Mouse (Mus musculus) embryo, embryonic 11 days (tissue): ENCODE measurements around the gene Snx21.

Experiments used
- DNase-seq: peaks from one replicate; pipeline ENCODE4 v3.0.0-alpha.2; 2015

Gene Snx21

DNA sequence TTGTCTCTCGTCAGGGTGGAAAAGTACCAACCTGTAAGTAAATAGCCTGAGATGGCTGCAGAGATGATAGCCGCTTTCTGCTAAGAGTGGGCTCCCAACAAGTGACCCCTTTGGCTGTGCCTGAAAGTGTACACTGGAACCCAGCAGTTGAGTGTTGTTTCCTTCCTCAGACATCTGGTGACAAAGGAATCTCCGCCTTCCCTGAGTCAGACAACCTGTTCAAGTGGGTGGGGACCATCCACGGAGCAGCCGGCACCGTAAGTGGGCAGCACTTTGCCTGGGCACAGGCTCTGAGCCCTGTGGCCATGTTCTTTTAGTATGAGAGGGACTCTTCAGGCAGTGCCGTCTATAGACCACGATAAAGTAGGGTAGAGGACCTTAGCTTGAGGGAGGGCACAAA, 14.5 kb upstream of the Snx21 start:
- DNase-seq, result no peak

DNA sequence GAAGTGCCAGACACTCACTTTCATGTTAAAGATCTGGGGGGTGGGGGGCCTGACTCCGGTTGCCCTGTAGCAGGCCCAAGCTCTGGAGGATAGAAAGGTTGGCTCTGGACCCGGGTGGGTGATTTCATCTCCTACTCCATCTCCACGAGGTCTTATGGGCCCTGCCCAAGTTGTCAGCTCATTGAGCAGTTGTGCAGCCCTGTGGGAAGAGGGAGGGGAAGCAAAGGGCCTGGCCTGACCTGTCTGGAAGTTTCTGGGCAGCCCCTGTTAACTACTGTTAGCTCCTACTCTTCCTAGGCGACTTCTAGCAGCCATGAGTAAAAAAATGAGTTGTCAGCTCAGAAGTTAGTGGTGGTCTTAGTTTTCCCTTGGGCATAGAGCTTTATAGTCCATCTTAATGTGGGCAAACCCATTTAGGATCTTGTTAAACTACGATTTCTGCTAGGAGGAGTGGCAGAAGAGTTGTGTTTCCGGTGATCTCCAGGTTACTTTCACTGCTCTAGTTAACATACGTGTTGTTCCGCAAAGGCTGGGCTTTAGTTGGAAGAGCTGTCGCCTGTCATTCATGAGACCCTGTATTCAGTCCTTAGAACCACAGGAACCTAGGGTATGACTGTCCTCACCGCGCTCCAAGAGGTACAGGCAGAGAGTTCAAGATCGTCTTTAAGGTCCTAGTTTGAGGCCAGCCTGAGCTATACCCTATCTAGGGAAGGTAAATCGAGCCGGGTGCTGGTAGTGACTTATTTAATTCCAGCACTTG, 12.2 kb upstream of the Snx21 start:
- DNase-seq, result no peak

- no peak for DNase-seq
Measured at GRCm38 (mm10) chr2:164773989-164774364, 11.6 kb upstream of the Snx21 start.

- no peak for DNase-seq
Measured at GRCm38 (mm10) chr2:164776130-164776529, 9.5 kb upstream of the Snx21 start.

DNA sequence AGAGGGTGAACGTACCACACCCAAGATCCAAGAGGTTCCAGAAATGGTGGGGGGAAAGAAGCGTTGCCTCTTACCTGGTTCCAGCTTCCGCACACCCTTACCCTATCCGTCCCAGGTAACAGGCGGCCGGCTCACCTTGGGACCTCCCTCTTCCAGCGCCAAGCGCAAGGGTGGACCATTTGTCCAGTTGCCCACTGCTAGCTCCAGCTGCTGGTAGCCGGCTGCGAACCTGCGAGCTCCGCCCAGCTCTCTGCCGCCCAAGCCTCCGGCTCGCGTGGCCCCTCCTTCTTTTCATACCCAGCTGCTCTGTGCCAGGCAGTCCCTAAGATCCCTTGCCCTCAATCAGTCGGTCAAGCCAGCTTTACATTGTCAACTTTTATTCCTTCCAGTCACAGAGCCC, 8.8 kb upstream of the Snx21 start:
- no peak for DNase-seq

- no peak for DNase-seq
Measured at GRCm38 (mm10) chr2:164777246-164778014, 8.2 kb upstream of the Snx21 start.

- DNase-seq, result no peak
Measured at GRCm38 (mm10) chr2:164778015-164778287, 7.7 kb upstream of the Snx21 start.

DNA sequence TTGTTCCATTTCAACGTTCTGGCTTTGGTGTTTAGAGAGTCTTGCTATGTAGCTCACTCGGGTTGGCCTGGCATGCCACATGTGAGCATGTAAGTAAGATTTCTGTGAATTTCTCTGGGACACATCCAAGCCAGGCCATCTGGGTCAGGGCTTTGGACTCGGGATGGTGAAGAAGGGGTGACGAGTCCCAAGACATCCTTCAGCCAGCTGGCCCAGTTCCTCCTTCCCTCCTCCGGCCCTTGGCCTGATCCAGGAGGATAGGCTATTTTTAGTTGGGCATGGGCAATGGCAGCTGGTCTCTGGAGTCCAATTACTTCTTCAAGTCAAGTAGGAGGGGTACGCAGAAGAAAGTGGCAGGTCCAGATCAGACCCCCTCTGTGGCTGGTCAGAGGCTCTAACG, 6.8 kb upstream of the Snx21 start:
- DNase-seq, result no peak

DNA sequence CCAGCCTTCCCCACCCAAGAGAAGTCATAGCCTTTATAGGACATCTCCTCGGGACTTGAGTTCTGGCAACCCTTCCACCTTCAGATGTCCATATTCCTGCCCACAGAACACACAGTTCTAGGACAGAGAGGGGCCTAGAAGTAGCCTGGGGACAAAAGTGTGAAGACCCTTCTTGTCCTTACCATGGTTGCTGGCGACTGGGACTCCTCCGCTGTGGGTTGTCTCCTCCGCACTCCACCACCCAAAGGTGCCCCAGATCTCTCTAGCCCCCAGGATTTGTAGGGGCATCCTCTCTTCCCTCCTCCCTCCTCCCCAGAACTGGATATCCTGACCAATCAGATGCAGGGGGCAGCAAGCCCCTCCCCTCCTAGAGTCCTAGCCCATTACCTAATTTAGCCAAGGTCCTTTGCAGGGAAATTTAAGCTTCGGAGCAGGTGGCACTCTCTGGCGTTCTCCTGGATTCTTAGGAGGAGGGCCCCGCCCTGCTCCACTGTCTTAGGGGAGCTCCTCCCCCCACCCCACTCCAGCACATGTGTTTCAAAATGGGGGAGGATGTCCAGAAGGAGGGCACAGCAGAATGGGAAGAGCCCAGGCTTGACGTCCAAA, 6.0 kb upstream of the Snx21 start, which contains the start of gene Tnnc2:
Gene Tnnc2, minus strand, starts transcription at position 487 of the 606 bp plus-strand sequence.
- DNase-seq, result no peak

- no peak for DNase-seq
Measured at GRCm38 (mm10) chr2:164781876-164782275, 3.7 kb upstream of the Snx21 start.

- no peak for DNase-seq
Measured at GRCm38 (mm10) chr2:164783926-164784581, 1.6 kb upstream of the Snx21 start.

- DNase-seq, result peak; percentile 26
Measured at GRCm38 (mm10) chr2:164784869-164785420, 678 bp upstream of the Snx21 start.

DNA sequence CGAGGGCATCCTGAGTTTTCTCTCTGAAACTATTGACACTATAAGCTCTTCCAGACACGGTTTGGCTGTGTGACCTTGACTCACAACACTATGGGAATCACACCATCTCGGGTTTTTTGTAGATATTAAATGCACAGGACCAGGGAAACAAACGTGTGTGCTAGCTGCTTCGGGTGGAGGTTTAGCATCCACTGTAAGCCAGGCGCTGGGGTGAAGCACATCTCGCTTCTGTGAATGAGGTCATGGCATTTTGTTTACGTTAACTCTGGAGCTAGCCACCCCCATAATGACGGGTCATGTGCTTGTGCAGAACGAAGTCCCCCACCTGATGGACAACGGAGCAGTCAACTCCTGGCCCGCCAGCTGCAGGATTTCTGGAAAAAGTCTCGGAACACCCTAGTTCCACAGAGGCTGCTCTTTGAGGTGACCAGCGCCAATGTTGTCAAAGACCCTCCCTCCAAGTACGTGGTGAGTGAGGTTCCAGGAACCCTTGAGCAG, 814 bp downstream of the Snx21 start:
- peak; percentile 43 for DNase-seq

GRCm38 (mm10) chr2:164787032-164787431, 1.4 kb downstream of the Snx21 start:
- no peak for DNase-seq

DNA sequence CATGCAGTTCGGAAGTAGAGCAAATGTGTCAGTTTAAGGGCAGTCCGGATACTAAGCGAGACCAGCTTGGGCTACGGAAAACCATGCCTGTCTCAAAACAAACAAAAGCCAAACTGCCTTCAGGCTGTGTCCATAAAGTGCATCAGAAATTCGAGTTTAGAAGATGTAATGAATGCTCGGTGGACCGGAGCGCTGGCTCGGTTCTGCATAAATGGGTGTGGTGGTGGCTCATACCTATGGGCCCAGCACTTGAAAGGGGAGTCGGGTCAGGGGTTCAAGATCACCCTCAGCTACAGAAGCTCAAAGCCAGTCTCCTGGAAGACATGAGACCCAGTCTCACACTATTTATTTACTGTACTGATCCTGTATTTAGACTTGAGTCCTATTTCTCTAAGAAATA, 2.2 kb downstream of the Snx21 start:
- DNase-seq, result no peak

DNA sequence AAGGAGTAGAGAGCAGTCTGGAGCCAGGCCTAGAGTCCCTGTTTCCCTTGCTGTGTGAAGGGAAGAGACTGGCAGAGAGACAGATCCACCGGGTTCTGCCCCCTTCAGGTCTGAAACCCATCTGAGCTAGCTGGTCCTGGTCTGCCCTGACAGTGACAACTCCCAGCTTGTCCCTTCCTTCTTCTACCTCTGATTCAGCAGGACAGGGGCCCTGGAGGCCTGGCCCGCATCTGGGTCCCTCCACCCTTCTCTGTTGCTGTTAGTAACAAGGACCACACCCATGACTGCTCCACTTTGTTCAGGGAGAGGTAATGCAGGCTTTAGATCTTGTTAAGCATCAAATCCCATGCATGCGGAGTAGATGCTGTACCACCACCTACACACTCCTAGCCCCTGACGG, 2.8 kb downstream of the Snx21 start:
- DNase-seq, result no peak

DNA sequence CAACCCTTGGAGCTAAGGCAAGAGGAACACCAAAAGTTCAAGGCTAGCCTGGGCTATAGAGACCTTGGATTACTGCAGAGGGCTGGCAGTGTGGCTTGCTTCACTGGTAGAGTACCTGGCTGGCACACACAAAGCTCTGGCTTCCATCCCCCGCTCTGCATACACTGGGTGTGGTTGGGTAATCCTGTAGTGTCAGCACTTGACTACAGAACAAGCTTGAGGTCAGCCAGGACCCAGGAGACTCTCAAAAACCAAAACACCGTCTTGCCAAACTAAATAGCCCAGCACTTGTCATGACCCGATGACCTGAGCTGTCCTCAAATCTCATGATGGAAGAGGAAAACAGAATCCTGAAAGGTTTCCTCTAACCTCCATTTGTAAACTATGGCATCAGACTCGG, 4.8 kb downstream of the Snx21 start:
- no peak for DNase-seq

- no peak for DNase-seq
Measured at GRCm38 (mm10) chr2:164791841-164792261, 6.2 kb downstream of the Snx21 start.

DNA sequence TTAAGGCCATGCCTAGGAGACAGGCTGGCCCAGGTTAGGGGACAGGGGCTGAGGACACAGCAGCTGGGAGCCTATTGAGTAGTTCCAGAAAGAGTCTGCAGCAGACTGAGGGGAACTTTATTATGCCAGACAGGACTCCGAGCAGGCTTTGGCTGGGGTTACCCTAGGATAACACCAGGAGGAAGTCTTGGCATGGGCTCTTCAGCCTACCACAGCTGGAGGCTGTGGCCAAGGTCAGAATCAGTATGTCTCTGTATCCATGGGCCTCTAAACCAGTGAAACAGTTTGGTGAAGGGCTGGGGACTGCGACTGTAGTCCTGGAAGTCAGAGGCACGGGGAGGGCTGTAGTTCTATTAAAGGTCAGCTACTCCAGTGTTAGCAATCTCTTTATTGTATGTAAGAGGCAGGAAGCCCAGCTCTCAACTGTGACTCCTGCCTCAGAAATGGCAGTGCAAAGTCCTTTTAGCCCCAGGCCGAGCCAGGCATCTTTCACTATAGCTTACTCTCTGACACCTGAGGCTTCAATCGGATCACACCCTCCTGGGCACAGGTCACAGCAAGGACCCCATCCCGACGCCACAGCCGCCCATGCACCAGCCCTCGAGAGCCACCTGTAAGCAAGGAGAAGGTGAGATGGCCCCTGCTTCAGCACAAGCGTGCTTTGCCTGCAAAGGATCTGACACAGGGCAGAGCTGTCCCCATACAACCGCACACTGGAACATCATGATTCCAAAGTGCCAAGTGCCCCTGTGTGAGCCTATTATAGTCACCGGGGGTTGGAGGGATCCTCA, 7.0 kb downstream of the Snx21 start:
- no peak for DNase-seq

- peak; percentile 66 for DNase-seq
Measured at GRCm38 (mm10) chr2:164793236-164793635, 7.6 kb downstream of the Snx21 start.

DNA sequence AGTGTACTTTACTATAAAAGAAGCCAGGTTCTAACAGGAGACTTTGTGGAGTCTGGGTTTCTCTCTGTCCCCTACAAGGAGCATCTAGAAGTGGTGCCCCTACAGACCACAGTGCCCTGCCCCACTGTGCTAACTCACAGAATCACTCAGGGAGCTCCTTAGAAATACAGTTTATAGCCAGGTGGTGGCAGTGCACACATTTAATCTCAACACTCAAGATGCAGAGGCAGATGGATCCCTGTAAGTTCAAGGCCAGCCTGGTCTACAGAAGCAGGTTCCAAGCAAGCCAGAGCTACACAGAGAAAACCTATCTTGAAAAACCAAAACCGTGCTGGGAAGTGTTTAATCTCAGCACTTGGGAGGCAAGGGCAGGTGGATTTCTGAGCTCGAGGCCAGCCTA, 8.1 kb downstream of the Snx21 start:
- DNase-seq, result no peak

- peak; percentile 92 for DNase-seq
Measured at GRCm38 (mm10) chr2:164794293-164794692, 8.7 kb downstream of the Snx21 start.
